Mouse (Mus musculus) T-helper 1 cell (primary cell): ENCODE data around the gene Rabggtb.

Experiments
- in situ Hi-C: fragments of 300-600 bp; cut with MboI, MseI; formaldehyde crosslinking; loops from one replicate; pipeline ENCODE4 v1.15.1; 2025; ENCODE audit warnings: high pct_unique_total_duplicates

The Rabggtb gene

DNA sequence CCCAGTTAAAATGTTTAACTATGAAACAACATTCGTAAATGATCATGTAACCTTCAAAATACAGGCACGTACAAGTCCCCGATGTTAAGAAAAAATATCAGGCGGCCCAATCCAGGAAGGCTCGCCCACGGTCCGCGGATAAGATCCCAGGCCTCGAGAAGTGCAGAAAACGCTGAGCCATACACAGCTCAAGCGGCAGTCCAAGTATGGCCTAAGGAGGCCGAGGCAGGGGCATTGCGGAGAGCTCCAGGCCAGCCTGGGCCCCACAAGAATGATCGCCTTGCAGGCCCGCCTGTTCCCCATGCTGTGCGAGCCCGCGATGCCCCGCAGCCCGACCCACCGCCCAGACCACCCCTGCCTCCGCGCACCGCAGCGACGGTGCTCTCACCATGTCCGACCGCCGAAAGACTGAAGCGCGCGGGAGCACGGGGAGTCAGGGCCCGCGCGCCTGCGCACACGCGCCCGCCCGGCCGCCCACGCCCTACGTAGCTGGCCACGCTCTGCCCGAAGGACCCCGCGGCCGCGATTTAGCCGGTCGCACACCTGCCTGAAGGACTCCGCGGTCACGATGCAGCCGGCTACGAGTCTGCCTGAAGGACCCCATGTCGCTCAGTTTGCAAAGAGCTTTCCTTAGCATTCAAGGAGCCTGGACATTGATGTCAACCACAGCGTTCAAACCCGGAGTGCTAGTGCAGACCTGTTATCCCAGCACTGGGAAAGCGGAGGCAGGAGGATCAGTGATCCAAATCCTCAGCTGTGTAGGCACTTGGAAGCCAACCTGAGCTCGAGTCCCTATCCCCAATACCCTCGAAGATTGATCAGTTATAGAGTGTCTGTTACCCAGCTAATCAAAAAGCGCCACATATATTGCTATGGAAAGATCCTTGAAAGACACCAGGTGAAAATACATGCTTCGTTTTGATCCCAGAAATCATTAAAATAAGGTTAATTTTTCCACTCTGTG lies at the start of gene Rabggtb:
TSS of gene Rabggtb (minus strand) at position 464 of the 964 bp plus-strand sequence.
- in situ Hi-C loops: loop anchor here (10.0 kb wide), 1 partner anchor 1698 kb away; the partner anchor contains the start of genes Dnajb4 and Fubp1

DNA sequence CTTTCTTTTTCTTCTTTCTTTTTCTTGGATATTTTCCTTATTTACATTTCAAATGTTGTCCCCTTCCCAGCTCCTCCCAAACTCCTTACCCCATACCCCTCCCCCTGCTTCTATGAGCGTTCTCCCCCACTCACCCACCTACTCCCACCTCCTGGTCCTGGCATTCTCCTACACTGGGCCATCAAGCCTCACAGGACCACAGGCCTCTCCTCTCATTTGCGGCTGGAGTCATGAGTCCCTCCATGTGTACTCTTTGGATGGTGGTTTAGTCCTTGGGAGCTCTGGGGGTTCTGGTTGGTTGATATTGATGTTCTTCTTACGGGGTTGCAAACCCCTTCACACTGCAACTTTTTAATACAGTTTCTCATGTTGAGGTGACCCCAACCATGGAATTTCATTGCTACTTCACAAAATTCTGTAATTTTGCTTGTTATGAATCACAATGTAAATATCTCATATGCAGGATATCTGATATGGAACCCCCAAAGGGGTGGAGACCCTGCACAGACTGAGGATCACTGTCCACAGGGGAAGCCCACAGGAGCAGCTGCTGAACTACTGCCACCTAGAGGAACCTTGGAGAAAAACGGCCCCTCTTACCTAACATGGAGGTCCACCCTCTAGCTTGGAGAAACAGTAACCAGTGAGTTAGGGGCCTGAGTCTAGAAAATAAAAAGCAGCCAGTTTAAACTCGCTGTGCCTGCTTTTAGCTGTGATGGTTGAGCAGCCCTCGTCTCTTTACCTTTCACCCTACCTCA lies 49.0 kb upstream of the Rabggtb start:
- in situ Hi-C loops: loop anchor here (5.0 kb wide), 1 partner anchor 625 kb away; no protein-coding TSS in a partner anchor

DNA sequence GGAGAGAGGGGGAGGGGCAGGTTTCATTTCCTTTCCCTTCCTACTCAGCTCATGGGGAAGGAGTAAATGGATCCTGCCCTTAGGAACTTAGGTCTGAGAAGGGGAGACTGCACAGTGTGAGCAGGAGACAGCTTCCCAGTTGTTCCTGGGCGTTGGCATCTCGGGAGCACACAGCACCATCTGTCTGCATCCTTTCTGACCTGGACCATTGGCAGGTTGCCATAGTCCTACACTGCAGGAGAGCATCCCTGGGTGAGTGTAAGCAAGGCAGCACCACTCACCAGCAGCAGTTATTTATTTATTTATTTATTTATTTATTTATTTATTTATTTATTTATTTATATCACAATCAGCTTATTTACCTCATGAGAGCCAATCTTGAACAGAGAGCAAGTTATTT lies 48.1 kb upstream of the Rabggtb start:
- in situ Hi-C loops: loop anchor here (5.0 kb wide), 1 partner anchor 626 kb away; no protein-coding TSS in a partner anchor

DNA sequence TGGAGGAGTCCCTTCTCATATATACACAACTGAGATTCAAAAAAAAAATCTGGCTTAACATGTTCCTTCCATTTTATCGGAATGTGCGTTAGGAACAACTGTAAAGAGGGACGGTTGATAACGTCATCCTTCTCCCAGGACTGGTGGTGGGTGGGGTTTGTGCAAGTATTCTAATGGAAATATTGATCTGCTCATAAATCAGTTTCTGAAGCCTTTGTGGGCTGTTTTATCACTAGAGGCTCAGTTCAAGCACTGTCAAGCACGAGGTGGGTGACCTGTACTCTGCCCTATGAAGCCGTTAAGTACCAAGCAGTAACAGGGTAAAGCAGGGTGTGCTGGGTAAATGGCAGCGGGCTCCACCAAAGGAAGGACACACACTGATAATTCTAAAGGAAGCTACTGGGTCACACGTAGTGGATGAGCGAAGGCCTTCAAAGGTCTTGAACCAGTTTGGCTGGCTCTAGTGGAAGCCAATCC lies 47.0 kb upstream of the Rabggtb start:
- in situ Hi-C loops: loop anchor here (5.0 kb wide), 1 partner anchor 628 kb away; no protein-coding TSS in a partner anchor

DNA sequence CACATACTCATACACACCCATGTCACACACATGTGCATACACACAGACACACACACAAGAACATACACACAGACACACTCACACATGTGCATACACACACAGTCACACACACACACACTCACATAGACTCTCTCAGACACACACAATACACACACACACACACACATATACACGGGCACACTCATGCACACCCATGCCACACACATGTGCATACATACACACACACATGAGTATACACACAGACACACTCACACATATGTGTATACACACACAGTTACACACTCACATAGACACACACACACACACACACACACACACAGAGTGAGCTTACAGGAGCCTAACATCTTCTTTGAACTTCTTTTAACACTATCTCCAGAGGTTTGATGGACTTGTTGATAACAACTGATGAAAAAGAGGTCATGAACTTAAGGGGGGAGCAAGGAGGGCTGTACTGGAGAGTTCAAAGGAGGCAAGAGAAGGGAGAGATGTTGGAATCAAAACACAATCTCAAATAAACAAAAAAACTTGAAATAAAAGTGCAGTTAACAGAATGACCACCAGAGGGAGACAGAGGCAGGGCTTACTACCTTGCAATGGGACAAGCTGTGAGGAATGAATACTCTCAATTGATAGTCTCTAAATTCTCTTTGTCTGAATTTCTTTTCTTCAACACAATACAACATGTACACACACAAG lies 46.4 kb upstream of the Rabggtb start:
- in situ Hi-C loops: no loop called here

DNA sequence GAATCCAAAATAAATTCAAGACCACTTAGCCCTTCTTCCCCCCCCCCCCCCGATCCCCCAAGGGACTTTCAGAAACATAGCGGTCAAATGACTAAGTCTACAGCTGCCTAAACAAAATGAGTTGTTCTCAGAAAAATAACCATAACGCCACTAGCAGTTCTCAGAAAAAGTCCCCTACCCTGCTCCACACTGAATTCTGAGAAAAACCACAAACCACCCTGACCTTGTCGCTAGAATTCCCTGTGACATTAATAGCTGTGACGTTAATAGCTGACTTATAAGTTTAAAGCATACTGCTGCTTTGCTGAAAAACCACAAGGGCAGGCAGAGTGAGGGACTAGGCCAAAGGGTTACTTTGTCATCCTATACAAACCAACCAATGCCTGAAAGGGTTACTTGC lies 45.1 kb upstream of the Rabggtb start:
- in situ Hi-C loops: no loop called here

DNA sequence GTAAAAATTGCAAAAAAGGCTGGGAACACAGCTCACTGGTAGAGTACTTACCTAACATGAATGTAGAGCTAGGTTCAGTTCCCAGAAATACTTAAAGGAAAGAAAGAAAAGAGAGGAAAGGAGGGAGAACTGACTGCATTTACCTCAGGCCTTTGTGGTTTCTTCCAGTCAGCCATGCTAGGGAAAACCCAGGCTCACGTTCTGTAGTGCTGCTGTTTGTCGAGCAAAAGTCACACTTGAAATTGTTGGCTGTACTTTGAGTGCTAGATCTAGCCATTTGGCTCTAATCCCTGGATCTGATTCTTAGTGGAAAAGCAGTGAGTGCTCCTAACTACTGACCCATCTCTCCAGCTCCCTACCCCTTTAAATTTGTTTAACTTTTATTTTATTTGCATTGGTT lies 35.4 kb upstream of the Rabggtb start:
- in situ Hi-C loops: no loop called here

DNA sequence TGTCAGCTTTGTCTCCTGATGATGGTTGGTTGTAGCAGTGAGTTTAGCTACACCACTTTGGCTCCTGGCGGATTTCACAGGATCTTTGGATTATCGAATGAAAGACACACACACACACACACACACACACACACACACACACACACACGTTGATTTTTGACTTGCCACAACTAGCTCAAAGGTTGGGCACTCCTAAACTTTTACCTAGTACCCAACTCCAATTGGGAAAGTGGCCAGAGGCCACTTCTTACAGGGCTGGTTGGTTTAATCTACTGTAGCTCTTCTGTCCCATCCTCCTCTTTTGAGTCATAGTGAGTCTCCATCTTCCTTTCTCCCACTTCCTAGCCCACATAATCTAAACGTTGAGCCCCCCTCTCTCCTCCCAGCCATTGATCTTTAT lies 34.5 kb upstream of the Rabggtb start:
- in situ Hi-C loops: no loop called here

DNA sequence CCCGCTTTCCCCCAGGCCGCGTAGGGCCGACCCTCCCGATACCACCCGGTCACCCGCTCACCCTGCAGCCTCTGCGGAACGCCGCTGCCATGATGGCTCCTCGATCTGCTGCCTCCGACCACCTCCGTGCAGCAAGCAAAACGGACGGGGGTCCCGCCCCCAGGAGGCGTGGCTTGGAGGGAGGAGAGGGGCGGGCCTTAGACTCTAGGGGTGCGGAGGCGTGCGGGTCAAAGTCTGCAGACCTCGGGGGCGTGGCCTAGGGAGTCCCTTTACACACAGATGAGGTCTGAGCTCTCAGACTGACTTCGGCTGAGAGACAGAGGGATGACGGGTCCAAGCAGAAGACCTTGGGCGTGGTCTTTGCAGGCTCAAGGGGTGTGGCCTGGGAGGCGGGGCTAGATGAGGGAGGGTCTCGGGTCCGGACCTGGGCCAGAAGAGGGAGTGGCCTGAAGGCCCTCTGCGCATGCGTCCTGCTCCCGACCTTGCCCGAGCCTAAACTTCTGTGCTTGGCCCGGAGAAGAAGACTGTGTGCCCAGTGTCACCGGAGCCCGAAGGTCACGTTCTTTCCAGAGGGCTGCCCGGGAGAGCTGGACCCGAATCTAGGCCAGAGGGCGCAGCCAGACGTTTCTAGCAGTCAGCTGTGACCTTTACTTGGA lies 31.7 kb upstream of the Rabggtb start, which contains the start of gene Acadm:
TSS of gene Acadm (minus strand) at position 298 of the 656 bp plus-strand sequence.
- in situ Hi-C loops: no loop called here

DNA sequence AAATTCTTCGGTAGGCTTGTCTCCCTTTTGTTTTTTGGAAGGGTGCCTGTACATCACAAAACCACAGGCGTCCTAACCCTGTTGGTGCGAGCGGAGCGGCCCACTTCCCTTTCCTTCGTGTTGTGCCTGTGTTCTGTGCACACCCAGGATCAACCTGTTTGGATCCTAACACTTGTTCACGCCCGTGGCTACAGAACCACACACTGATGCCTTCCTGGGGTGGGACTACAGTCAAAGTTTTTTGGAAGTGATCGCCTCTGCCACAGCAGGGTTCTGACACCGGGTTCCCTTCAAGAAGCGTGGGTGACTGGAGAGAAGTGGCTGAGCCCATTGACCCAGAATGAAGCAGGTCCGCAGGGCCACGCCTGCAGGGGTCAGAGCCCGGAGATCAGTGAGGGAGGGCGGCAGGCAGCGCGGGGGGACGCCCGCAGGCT lies 31.1 kb upstream of the Rabggtb start:
- in situ Hi-C loops: no loop called here

DNA sequence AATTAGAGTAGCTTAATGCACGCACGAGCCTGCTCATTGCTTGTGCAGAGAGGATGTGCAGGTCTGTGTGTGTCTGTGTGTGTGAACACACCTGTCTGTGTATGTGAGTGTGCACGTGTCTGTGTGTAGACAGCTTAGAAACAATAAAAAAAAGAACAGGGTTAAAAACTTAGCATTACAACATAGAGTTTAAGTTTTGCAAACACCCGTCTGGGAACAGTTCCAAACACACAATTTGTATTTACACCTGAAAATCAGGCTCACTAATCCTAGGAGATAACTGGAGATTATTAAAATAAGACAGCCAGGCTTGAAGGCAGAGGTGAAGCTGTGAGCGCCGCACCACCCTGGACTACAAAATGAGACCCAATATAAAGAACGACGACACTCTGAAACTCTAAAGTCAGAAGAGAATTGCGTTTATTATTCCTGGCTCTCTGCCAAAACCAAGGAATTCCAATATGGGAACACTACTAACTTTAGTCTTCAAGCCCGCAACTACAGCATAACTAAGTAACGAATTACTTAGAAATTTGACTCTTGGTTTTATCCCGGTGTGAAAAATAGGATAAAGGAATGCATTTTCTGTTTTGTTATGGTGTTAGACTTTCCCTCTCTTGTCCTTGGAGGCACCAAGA lies 30.3 kb upstream of the Rabggtb start:
- in situ Hi-C loops: no loop called here

DNA sequence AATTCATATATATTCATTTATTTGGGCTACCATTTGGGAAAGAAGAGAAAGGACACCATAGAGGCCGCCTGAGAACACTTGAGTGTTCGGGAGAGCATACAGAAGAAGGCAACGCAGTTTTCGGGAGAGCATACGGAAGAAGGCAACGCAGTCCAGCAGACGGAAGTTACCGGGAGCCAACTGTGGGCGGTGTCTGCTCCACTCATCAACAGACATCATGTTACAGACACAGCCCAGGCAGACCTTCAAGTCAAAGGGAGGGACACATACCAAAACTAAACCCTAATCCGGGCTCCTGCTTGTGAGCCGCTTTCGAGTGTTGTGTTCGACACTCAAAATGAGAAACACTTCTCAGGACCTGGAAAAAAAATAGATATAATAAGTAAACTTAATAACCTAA lies 28.8 kb upstream of the Rabggtb start:
- in situ Hi-C loops: no loop called here

DNA sequence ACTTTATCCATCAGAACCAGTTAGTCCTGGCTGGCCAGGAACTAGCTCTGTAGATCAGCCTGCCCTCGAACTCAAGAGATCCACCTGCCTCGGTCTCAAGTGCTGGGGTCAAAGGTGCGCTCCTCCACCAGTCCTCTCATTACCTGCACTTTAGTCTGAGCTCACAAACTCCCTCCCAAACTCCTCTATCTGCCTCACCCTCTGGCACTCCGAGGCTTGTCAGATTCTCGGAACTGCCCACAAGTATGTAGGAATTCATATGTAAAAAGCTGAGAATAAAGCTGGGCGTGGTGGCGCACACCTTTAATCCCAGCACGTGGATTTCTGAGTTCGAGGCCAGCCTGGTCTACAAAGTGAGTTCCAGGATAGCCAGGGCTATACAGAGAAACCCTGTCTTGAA lies 27.7 kb upstream of the Rabggtb start:
- in situ Hi-C loops: no loop called here

DNA sequence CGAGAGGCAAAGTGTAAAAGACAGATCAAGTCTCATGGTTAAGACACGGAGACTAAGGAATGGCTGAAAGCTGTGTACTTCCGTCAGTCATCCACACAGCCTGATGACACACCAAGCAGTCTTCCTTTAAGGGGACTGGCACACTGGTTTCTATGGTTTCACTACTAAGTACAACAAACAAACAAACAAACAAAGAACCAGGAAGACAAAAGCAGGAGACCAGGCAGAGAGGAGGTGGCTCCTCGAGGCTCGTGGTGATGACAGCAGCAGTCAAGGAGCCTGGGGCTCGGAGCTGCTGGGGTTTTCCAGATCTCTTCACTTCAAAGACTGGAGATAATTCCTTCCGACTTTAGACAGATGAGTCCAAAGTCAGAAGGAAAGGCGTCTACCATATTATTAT lies 27.2 kb upstream of the Rabggtb start:
- in situ Hi-C loops: no loop called here

DNA sequence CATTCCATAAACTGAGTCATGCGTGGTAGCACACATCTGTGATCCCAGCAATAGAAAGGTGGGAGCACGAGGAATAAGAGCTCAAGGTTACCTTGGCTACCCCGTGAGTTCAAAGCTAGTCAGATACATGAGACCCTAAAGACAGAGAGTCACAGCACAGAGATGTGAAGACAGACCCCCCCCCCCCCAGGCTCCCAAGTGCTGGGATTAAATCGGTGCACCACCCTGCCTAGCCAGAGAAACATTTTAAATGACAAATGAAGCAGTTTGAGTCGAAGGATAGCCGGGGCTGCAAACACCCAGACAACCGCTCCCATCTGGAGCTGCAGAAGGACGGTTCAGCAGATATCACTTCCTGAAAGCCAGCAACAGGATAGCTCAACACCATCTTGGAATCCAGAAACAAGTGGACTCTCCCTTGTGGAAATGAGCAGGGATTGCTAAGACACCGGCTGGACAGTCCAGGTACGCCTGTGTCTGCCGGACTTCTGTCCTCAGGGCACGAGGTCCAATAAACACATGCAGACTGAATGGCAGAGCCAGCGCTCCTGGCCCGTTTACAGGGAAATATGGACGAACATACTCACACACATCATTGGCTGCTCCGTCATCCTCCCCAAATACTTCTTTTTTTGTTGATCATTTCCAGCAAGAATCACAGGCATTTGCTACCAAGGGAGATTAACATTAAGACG lies 24.5 kb upstream of the Rabggtb start:
- in situ Hi-C loops: no loop called here

DNA sequence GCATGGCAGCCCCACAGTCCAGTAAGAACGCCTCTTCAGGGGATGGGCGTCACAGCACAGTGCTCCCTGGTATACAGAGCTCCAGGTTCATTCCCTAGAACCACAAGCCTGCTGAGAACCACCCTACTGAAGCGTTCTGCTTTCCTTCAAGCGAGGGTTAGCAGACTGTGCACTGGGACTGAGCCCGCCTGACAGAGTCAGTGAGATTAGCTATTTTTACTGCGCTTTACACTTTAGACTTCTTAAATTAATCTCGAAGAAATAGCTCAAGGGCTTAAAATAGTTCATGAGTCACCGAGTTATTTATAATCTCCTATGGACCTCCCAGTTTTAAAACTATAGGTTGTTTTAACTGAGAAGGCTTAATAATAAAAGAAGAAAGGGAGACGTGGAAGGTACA lies 23.1 kb upstream of the Rabggtb start:
- in situ Hi-C loops: no loop called here

DNA sequence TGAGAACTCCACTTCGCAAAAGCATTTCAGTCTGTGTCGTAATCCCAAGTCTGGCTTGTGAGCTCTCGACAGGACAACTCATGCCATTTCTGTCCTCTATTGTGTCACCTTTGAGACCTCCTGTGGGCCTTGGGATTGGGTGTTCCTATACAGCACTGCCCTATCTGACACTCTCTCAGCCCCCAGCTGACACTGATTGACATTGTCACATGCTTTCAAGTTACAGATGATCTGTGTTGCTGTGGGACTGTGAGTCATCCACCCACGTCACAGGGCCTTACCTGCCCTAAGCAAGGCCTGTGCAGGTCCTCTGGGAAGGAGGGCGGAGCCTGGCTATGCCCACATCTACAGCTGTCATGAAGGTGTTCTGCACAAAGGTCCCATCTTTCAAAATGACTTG lies 19.7 kb upstream of the Rabggtb start:
- in situ Hi-C loops: no loop called here

DNA sequence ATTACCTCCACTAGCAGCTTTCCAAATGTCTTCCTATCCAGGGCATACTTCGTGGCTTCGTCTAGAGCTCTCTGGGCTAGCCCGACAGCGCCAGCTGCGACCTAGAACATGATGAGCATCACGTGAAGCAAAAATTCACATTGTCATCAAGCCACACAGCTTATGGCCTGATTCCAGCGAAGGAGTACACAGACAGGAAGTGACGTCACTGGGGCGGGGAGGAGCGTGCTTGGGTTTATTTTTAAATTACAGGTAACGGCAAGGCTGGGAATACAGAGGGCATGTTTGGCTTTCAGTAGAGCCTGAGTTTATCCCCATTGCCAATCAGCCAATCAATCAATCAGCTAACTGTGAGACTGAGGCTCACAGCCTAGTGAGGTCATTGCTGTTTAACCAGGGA lies 16.7 kb upstream of the Rabggtb start:
- in situ Hi-C loops: no loop called here

DNA sequence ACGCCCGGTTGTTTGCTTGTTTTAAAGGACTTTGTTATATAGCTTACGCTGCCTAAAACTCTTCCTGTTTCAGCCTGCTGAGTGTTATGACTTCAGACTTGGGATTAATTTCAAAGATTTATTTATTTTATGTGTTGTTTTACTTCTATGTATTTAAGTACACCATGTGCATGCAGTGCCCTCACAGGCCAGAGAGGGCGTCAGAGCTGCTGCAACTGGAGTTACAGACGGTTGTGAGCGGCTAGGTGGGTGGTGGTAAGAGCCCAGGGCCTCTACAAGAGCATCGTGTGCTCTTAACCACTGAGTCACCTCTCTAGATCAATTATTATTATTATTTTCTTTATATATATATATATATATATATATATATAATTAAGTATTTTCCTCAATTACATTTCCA lies 13.5 kb upstream of the Rabggtb start:
- in situ Hi-C loops: no loop called here
